Mouse (Mus musculus) large intestine, adult 2 months (tissue): ENCODE results near the gene Plpp3. TPM values are rescaled to one million over a fixed set of nuclear protein-coding genes. Genes with fewer than 3 reads are reported as not detected.

Experiments
- DNase-seq: peaks from one replicate; pipeline ENCODE4 v3.0.0-alpha.2; 2012; ENCODE audit warnings: low read depth, low spot score
- WGBS: fragments of 180-500 bp; shearing (Covaris S2); methylation state at CpG from one replicate; pipeline ENCODE4 v1.1.7; 2018; 5-methylcytosine and 5-hydroxymethylcytosine counted together
- polyA plus RNA-seq: library from polyadenylated mRNA; depleted of rRNA; stranded (reverse); fragments of >200 nt; gene quantifications from 2 replicates; pipeline ENCODE4 v1.2.3, GENCODE M21; 2012

Plpp3 gene
- polyA plus RNA-seq, 1 experiment: 28.7 TPM

DNA sequence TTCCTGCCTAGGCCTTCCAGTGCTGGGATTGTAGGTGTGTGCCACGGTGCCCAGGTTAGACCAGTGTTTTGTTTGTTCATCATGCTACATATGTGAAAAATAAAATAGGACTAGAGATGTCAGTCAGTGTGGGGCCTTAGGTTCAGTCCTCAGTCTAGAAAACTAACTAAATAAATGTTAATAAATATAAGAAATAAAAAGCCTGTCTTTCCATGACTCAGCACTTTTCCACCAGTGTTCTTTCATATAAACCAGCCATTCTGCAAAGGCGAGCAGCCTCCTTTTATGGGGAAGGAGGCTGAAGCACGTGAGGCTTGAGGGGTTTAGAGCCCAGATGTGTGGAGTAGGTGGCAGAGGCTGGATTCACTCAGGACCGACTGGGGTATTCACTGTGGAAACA, 50.5 kb downstream of the Plpp3 start:
- DNase-seq: no peak
- WGBS: 69% methylated on average over 4 of the region's 4 CpGs

DNA sequence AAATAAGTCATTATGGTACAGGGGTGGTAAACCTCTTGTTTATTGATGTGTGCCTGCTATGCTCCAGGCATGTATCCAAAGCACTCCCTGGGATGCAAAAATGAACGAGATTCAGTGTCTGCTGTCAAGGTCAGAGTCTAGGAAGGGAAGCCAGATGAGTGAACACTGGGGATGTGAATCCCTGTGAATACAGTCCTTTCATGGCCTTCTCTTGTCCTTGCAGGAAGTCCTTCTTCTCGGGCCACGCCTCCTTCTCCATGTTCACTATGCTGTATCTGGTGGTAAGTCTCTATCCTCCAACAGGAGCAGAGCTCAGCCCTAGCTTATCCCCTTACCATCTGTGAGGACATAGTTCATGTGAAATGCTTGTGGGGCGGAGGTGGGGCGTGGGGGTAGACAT, 51.8 kb downstream of the Plpp3 start:
- no peak for DNase-seq
- WGBS: 68% methylated on average over 5 of the region's 5 CpGs

GRCm38 (mm10) chr4:105213314-105213713, 56.2 kb downstream of the Plpp3 start:
- DNase-seq: no peak

- WGBS: 18% methylated on average over 1 of the region's 1 CpGs
- no peak for DNase-seq
Measured at GRCm38 (mm10) chr4:105214438-105214837, 57.3 kb downstream of the Plpp3 start.

DNA sequence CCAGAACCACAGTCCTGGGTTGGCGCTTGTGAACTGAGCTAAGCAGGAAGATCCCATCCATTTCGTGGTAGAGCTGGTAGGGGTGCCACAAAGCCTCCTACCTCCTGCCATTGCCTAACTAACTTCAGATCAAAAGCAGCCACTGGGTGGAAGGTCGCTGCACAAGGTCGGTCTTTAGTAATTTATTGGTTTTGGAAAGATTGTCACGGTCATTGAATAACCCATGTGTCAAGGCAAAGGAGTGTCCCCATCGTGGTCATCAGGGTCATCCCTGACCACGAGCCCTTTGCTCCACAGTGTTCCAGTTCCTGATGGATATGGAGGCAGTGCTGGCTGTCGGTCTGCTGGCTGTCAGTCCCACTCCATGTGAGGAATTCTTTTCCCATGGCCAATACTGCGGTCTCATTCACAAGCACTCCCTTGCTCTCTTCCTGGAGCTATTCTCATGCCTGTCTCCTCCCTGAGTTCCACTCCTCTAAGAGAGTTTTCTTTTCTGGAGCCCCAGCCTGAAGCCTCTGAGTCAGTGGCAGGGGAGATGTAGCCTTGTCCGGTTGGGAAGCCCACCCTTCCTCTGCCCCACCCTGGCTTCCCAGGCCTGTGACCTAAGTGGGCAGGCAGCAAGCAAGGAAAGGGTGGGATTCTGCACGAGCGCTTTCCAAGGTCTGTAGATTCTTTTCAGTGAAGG, 58.7 kb downstream of the Plpp3 start:
- 57% methylated on average over 12 of the region's 12 CpGs for WGBS
- DNase-seq: no peak

- DNase-seq: no peak
- WGBS: 90% methylated on average over 10 of the region's 10 CpGs
Measured at GRCm38 (mm10) chr4:105218202-105218601, 61.1 kb downstream of the Plpp3 start.

DNA sequence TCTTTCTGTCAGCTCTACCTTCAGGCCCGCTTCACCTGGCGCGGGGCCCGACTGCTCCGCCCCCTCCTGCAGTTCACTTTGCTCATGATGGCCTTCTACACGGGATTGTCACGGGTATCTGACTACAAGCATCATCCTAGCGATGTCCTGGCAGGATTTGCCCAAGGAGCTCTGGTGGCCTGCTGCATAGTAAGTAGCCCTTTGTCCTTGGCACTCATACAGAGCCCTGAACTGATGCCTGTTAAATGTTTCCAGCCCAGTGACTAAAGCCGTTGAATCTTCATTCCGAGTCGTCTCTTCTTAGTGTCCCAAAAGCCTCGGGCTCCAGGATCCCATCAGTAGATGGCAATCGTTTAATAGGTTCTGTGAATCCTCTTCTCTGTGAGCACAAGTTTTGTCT, 62.2 kb downstream of the Plpp3 start:
- DNase-seq: no peak
- WGBS: 85% methylated on average over 13 of the region's 13 CpGs

- 81% methylated on average over 3 of the region's 3 CpGs for WGBS
- no peak for DNase-seq
Measured at GRCm38 (mm10) chr4:105220849-105221248, 63.7 kb downstream of the Plpp3 start.

DNA sequence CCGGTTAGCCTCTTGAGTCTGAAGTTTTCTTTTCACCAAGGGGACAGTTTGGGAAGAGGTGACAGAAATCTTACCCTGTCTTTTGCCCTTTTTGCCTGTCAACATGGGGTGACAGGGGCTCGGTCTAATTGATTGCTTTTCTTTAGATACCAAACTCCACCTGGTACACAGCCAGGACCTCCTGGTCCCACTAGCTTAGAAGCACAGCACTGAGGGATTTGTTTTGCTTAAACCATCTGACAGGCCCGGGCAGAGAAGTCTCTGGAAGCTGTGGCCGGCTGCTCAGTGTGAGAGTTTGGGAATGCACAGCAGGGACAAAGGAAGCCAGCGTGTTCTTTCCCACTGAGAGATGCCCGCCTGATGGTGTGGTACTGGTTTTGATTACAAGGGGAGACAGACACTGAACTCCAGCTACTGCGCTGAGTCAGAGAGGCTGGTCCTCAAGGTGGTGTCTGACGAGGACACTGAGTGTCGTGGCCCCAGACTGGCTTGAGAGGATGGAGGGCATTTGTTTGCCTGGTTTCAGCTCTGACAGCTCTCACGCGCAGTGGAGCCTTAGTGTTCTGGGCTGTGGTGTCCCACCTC, 64.2 kb downstream of the Plpp3 start:
- no peak for DNase-seq
- 82% methylated on average over 11 of the region's 11 CpGs for WGBS

DNA sequence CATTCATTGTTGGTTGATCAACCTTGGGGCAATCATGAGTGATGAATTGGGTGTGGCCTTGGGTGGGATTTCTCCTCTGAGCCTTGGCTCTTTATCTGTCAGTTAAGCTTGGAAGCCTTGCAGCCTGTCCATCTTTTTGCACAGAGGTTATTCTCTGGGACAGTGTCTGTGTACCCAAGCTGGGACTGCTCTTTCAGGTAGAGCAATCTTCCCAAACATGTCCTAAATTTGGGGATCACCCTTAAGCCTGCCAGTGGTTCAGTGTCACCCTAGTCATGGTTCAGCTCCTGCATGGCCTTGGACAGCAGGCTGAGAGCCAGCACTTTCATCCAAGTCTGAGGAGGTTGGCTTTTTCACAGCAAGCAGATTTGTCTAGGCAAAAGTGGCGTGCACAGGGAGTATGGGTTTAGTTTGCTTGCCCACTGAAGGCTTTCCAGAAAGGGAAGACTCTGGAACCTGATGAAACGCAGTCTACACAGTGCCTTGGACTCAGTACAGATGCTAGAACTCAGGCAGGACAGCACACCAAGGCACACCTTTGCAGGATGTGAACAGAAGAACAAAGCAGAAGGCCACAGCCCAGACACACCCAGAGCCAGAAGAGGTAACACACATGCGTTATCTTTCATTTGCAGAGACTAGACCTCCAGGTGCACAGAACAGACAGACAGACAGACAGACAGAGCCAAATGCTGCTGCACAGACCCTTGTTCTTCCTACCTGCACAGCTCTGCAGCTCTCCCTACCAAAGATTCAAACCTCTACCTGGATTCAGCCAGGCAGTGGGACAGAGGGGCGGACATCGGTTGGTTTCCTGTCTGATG, 66.2 kb downstream of the Plpp3 start:
- 43% methylated on average over 5 of the region's 5 CpGs for WGBS
- DNase-seq: no peak

DNA sequence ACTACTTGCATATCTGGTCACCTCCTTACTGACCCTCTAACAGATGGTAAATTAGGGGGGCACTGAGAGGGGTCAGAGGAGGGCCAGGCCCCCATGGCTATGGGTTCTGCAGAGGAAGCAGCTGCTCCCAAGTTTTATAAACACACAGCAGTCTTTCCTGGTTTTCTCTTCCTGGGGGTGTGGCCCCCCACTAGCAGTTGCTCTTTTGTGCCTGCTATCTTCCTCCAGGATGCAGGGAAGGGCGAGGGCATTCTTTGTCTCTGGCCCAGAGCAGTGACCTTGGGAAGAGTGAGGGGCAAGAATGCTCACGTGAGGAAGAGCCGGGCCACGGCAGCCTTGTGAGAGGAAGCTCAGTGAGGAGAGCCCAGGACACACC, 66.8 kb downstream of the Plpp3 start:
- no peak for DNase-seq
- WGBS: 23% methylated on average over 4 of the region's 4 CpGs

DNA sequence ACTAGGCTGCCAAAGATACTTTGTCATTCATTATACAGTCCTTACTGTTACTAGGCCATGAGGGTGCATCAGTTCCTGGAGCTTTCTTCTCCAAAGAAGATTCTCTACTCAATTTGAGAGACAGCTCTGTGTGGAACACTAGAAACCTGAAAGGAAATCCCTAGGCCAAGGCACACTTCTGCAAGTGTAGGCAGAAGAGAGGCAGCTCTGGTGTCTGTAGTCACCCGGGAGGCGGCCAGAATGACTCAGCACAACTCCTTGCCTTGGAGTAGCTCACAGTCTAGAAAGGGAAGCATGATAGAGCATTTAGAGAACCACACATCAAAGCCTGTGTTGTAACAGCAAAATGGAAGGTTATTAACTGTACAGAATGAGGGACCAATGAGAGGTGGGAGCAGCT, 68.4 kb downstream of the Plpp3 start:
- no peak for DNase-seq
- WGBS: 26% methylated on average over 2 of the region's 2 CpGs

DNA sequence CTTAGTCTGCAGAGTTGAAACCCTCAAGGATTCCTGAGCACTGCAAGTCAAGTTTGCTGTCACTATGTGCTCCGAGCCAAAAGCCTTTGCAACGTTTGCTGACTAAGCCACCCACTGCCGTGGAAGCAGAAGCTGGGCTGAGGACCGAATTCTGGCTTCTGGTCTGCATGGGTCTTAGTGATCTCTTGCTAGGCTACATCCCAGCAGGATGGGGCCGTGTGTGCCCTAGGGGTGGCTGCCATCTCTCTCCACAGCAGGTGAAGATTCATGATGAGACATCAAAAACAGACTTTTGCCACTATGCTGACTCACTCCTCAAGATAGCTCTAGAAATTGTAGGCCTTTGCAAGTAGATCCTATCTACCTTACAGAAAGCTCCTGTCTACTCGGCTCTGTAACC, 69.2 kb downstream of the Plpp3 start:
- 77% methylated on average over 6 of the region's 6 CpGs for WGBS
- DNase-seq: no peak

- no peak for DNase-seq
- WGBS: 92% methylated on average over 8 of the region's 8 CpGs
Measured at GRCm38 (mm10) chr4:105230127-105230526, 73.0 kb downstream of the Plpp3 start.

DNA sequence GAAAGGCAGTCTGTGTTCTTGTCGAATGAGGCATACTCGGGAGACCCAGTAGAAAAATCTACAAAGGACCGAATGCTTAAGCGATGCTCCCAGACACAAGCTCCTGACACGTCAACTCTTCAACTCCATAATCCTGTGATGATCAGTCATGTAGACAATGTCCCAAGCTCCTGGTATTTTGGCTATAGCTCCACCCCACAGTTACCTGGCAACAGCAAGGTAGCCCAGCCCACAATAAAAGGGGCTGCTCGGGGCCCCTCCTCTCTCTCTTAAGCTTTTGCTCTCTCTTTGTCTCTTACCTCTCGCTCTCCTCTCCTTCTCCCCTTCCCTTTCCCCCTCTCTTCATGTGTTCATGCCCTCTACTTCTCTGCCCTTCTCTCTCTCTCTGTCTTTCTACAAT, 83.1 kb downstream of the Plpp3 start:
- WGBS: 86% methylated on average over 7 of the region's 7 CpGs
- DNase-seq: no peak

DNA sequence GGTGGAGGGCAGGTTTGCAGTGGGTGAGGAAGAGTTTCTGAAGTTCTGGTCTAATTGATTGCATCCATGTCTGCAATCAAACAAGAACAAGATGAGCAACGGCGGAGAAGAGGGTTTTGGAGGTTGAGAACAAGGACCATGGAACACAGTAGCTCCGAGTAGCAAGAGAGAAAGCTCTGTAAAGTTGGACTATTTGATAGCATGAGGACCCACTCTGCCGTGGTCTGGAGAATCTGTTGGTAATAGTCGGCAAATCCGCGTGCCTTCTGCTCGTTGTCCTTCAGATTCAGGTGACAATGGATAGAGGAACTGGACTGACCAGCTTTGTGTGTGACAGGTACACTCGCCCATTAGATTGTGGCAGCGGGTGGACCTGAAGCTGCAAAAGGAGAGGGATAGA, 87.8 kb downstream of the Plpp3 start:
- no peak for DNase-seq
- 44% methylated on average over 10 of the region's 10 CpGs for WGBS

DNA sequence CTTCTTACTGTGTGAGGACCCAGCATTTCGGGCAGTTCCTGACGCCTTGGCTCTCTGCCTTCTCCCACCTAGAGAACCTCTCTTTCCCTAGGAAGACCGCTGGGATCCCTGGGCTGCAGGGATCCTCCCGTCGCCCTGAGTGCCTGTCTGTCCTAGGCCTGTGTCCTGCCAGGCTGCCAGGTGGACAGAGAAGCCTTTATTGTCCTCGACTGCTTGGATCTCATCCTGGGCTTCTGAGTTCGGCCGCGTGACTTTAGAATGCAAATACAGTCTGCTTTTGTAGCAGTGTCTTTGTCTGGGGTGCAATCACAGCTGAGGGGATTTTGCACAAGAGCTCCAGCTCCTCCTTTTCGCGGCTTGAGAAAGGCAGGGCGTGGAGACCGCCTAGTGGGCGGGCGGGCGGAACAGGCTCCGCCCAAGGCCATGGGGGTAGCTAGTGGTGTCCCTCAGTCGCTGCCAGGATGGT, 88.4 kb downstream of the Plpp3 start:
- 5% methylated on average over 18 of the region's 18 CpGs for WGBS
- DNase-seq: no peak

DNA sequence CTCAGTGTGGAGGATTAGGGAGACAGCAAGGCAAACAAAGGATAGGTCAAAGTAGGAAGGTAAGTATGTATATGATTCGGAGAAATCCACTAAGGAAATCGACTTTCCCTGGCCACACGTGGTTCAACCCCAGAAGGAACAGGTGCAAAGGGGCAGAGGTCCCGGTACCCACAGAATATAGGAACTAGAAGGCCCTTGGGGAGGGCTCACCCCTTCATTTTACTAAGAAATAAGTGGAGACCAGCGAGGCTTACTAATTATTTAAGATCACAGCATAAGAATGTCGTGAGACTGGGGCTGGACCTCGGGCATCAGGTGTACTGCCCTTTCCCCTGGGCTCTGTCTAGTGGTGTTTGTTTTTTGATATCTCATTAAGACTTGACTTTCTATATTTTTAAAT, 89.2 kb downstream of the Plpp3 start:
- WGBS: 84% methylated on average over 7 of the region's 7 CpGs

GRCm38 (mm10) chr4:105248161-105248560, 91.0 kb downstream of the Plpp3 start:
- WGBS: 79% methylated on average over 1 of the region's 1 CpGs
- no peak for DNase-seq

More for the DNA sequence above, 89.2 kb downstream of the Plpp3 start:
- DNase-seq: no peak

- no peak for DNase-seq
- 77% methylated on average over 4 of the region's 4 CpGs for WGBS
Measured at GRCm38 (mm10) chr4:105249283-105249682, 92.1 kb downstream of the Plpp3 start.

DNA sequence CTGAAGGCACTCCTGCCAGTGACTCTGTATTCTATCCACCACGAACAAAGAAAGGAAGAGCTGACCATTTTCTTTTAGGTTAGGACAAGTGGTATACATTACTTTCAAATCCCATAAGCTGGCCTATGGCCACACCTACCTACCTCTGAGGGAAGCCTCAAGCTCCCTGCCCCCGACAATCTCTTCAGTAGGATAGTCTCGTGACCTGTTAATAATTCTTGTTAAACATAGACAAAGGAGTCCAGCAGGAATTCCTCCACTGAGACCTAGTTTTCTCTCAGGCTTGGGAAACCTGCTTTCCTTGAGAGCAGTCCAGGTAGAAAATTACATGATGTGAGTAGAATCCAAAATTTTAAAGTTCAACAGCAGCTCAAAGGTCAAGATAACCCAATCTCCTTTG, 93.8 kb downstream of the Plpp3 start:
- DNase-seq: no peak
- WGBS: 64% methylated on average over 3 of the region's 3 CpGs
